ENCODE assay signal across 17 mouse cellular contexts in genomic region chr6:55332100-55332772, GRCm38 (mm10). TPM values are rescaled to one million over a fixed set of nuclear protein-coding genes. Genes with fewer than 3 reads are reported as not detected.
DNase-seq lines count a peak whose midpoint lies in the region; ATAC-seq and TF ChIP-seq lines count a peak whose summit lies in the region.
"Had no signal": no experiment of that assay in that cellular context is flagged by ENCODE, and none has a peak within 500 bp of the region (broad histone marks: within the 10 kb centered on the region; RNA-seq: fewer than 3 reads in every experiment).

No protein-coding gene starts in this region.

- H3K9ac ChIP-seq in heart, embryonic 15.5 days, result no peak overlapping the region
- H3K9ac ChIP-seq in midbrain, embryonic 14.5 days (replicated peaks; ENCODE audit: low read length), result no peak overlapping the region
- no peak overlapping the region for H3K9ac ChIP-seq in embryonic facial prominence, embryonic 14.5 days (ENCODE audit: low read depth, low read length)
- H3K9ac ChIP-seq in midbrain, postnatal 0 days (replicated peaks; ENCODE audit: low read length, poor library complexity, severe bottlenecking), result no peak overlapping the region
- H3K9ac ChIP-seq: lung, embryonic 14.5 days; neural tube, embryonic 13.5 days had no signal

- no peak for DNase-seq in heart, postnatal 36 days
- DNase-seq in midbrain, embryonic 14.5 days, result peak; percentile 51
- no peak for DNase-seq in midbrain, embryonic 10.5 days (ENCODE audit: low spot score)
- no peak for DNase-seq in embryonic facial prominence, embryonic 14.5 days (ENCODE audit: low spot score)
- DNase-seq in midbrain, postnatal 0 days (ENCODE audit: low spot score), result peak; percentile 55
- DNase-seq: cerebellum, adult 8-10 months; embryo, embryonic 11 days; layer of hippocampus, adult 9-11 months had no signal

- H3K4me2 ChIP-seq in heart, embryonic 15.5 days, result no peak overlapping the region
- no peak overlapping the region for H3K4me2 ChIP-seq in midbrain, embryonic 14.5 days (ENCODE audit: low read length)
- H3K4me2 ChIP-seq in embryonic facial prominence, embryonic 14.5 days (ENCODE audit: low read depth, low read length), result no peak overlapping the region
- no peak overlapping the region for H3K4me2 ChIP-seq in midbrain, postnatal 0 days (ENCODE audit: low read depth, low read length, poor library complexity, severe bottlenecking)
- H3K4me2 ChIP-seq: lung, embryonic 14.5 days; neural tube, embryonic 13.5 days had no signal

- H3K36me3 ChIP-seq in heart, embryonic 15.5 days, result no peaks in the 10 kb centered on the region
- no peaks in the 10 kb centered on the region for H3K36me3 ChIP-seq in midbrain, embryonic 14.5 days (ENCODE audit: control insufficient read depth, insufficient read depth, low read length)
- H3K36me3 ChIP-seq in midbrain, embryonic 10.5 days, result no peaks in the 10 kb centered on the region
- H3K36me3 ChIP-seq in embryonic facial prominence, embryonic 14.5 days (ENCODE audit: control insufficient read depth, insufficient read depth, low read length), result no peaks in the 10 kb centered on the region
- no peaks in the 10 kb centered on the region for H3K36me3 ChIP-seq in midbrain, postnatal 0 days (ENCODE audit: insufficient read depth, low read length)
- H3K36me3 ChIP-seq: neural tube, embryonic 13.5 days had no signal

- intact Hi-C loops in heart, postnatal 36 days (cut with DNase I), result no loop called here

- peak overlapping the region; percentile 50 for H3K27ac ChIP-seq in heart, embryonic 15.5 days
- H3K27ac ChIP-seq in midbrain, embryonic 14.5 days (replicated peaks; ENCODE audit: low read depth, low read length), result no peak overlapping the region
- no peak overlapping the region for H3K27ac ChIP-seq in midbrain, embryonic 10.5 days (replicated peaks)
- peak overlapping the region; percentile 74 for H3K27ac ChIP-seq in embryonic facial prominence, embryonic 14.5 days (replicated peaks; ENCODE audit: low read depth, low read length)
- no peak overlapping the region for H3K27ac ChIP-seq in midbrain, postnatal 0 days (ENCODE audit: low read depth, low read length)
- H3K27ac ChIP-seq: kidney, postnatal 0 days; neural tube, embryonic 13.5 days had no signal

- TF ChIP-seq CTCF in midbrain, postnatal 0 days (IDR thresholded peaks at IDR 0.05), result no peak

- peaks cover 11% of the 10 kb centered on the region; the same call in 1 of the 2 replicates for H3K27me3 ChIP-seq in heart, embryonic 15.5 days
- H3K27me3 ChIP-seq in midbrain, embryonic 14.5 days (ENCODE audit: control insufficient read depth, insufficient read depth, low read length), result no peaks in the 10 kb centered on the region
- H3K27me3 ChIP-seq in midbrain, embryonic 10.5 days (ENCODE audit: low read depth, poor library complexity, severe bottlenecking), result no peaks in the 10 kb centered on the region
- no peaks in the 10 kb centered on the region for H3K27me3 ChIP-seq in embryonic facial prominence, embryonic 14.5 days (replicated peaks; ENCODE audit: control insufficient read depth, insufficient read depth, low read length)
- no peaks in the 10 kb centered on the region for H3K27me3 ChIP-seq in midbrain, postnatal 0 days (ENCODE audit: insufficient read depth, low read length)
- H3K27me3 ChIP-seq: neural tube, embryonic 13.5 days had no signal

- no peak overlapping the region for H3K4me3 ChIP-seq in heart, embryonic 15.5 days
- no peak overlapping the region for H3K4me3 ChIP-seq in midbrain, embryonic 14.5 days (replicated peaks; ENCODE audit: low read depth, low read length)
- H3K4me3 ChIP-seq in midbrain, embryonic 10.5 days, result no peak overlapping the region
- no peak overlapping the region for H3K4me3 ChIP-seq in embryonic facial prominence, embryonic 14.5 days (ENCODE audit: low read depth, low read length)
- H3K4me3 ChIP-seq in midbrain, postnatal 0 days (ENCODE audit: low read depth, low read length), result no peak overlapping the region
- H3K4me3 ChIP-seq: neural tube, embryonic 13.5 days had no signal

- no peak for ATAC-seq in heart, embryonic 15.5 days (replicated peaks; ENCODE audit: insufficient number of reproducible peaks, insufficient read depth, low FRiP score, low read depth)
- 0 out of 2 replicates have a peak, but pooled peaks have one; percentile 22 for ATAC-seq in midbrain, embryonic 14.5 days (ENCODE audit: low FRiP score, low TSS enrichment)
- ATAC-seq in embryonic facial prominence, embryonic 14.5 days (ENCODE audit: low read depth), result peak; percentile 15
- peak; percentile 7; the same call in 1 of the 2 replicates for ATAC-seq in midbrain, postnatal 0 days (ENCODE audit: low FRiP score)
- ATAC-seq in activated CD4-positive, CD25-positive, alpha-beta regulatory T cell, adult 4 months, result no peak
- ATAC-seq in erythroblast, adult 5-6 weeks (replicated peaks; ENCODE audit: low FRiP score, poor library complexity, severe bottlenecking), result no peak

- H3K9me3 ChIP-seq in heart, embryonic 15.5 days (replicated peaks), result no peaks in the 10 kb centered on the region
- H3K9me3 ChIP-seq in midbrain, embryonic 14.5 days (ENCODE audit: control insufficient read depth, low read length), result no peaks in the 10 kb centered on the region
- H3K9me3 ChIP-seq in midbrain, embryonic 10.5 days (replicated peaks), result no peaks in the 10 kb centered on the region
- H3K9me3 ChIP-seq in embryonic facial prominence, embryonic 14.5 days (ENCODE audit: control insufficient read depth, low read length), result no peaks in the 10 kb centered on the region
- H3K9me3 ChIP-seq in midbrain, postnatal 0 days (ENCODE audit: low read length), result no peaks in the 10 kb centered on the region
- H3K9me3 ChIP-seq: neural tube, embryonic 13.5 days had no signal

- WGBS in heart, embryonic 15.5 days, result 41% methylated on average over 5 of the region's 5 CpGs
- 39% methylated on average over 5 of the region's 5 CpGs for WGBS in midbrain, embryonic 14.5 days
- 64% methylated on average over 5 of the region's 5 CpGs for WGBS in midbrain, embryonic 10.5 days
- WGBS in embryonic facial prominence, embryonic 14.5 days, result 35% methylated on average over 5 of the region's 5 CpGs
- 23% methylated on average over 5 of the region's 5 CpGs for WGBS in midbrain, postnatal 0 days

- peaks cover 47% of the 10 kb centered on the region for H3K4me1 ChIP-seq in heart, embryonic 15.5 days (replicated peaks)
- H3K4me1 ChIP-seq in midbrain, embryonic 14.5 days (ENCODE audit: control insufficient read depth, insufficient read depth, low read length), result peaks cover 6% of the 10 kb centered on the region; the same call in 1 of the 2 replicates
- peaks cover 11% of the 10 kb centered on the region for H3K4me1 ChIP-seq in midbrain, embryonic 10.5 days
- H3K4me1 ChIP-seq in embryonic facial prominence, embryonic 14.5 days (ENCODE audit: control insufficient read depth, insufficient read depth, low read length), result peaks cover 40% of the 10 kb centered on the region
- peaks cover 6% of the 10 kb centered on the region for H3K4me1 ChIP-seq in midbrain, postnatal 0 days (ENCODE audit: insufficient read depth, low read length)

RNA-seq across cellular contexts. Expression of gene Aqp1, which starts 4.0 kb away (rescaled TPM):
- polyA plus RNA-seq in heart, embryonic 15.5 days (2015; fragmentation: Nextera tagmentation; extraction: Ambion mirVana), result 42.8 and 51.1 TPM in 2 replicates
- total RNA-seq in heart, postnatal 36 days (2021), result 100 to 1,000 TPM; 360 to 594 TPM
- polyA plus RNA-seq in midbrain, embryonic 14.5 days (2014; fragmentation: Nextera tagmentation; extraction: Ambion mirVana), result 0.22 and 1.3 TPM in 2 replicates
- 0.56 and 1.1 TPM in 2 replicates for polyA plus RNA-seq in midbrain, embryonic 10.5 days (2016; fragmentation: Nextera tagmentation; extraction: Ambion mirVana)
- polyA plus RNA-seq in embryonic facial prominence, embryonic 14.5 days (2014; fragmentation: Nextera tagmentation; extraction: Ambion mirVana), result 20.4 and 20.5 TPM in 2 replicates
- total RNA-seq in midbrain, postnatal 0 days (2014; rRNA removed), result 2.2 and 13.2 TPM in 2 replicates
- polyA plus RNA-seq in midbrain, postnatal 0 days (2015; fragmentation: Nextera tagmentation; extraction: Ambion mirVana), result 0.63 and 1.1 TPM in 2 replicates
- polyA plus RNA-seq in activated CD4-positive, CD25-positive, alpha-beta regulatory T cell, adult 4 months (2017; shearing (Covaris generic)), result under 1 TPM in 1 of 2 experiments, not detected in 1; 0.18 TPM
- 183 and 231 TPM in 2 replicates for total RNA-seq in erythroblast, adult 5-6 weeks (2015; ENCODE audit: low replicate concordance)
- 447 and 529 TPM in 2 replicates for total RNA-seq in erythroblast, adult 5-6 weeks (2017; ENCODE audit: low replicate concordance)

RNA-seq across cellular contexts. Expression of gene Ghrhr, which starts 43.9 kb away (rescaled TPM):
- not detected in 2 replicates for polyA plus RNA-seq in heart, embryonic 15.5 days (2015; fragmentation: Nextera tagmentation; extraction: Ambion mirVana)
- total RNA-seq in heart, postnatal 36 days (2021), result not detected
- polyA plus RNA-seq in midbrain, embryonic 14.5 days (2014; fragmentation: Nextera tagmentation; extraction: Ambion mirVana), result not detected in 2 replicates
- not detected in 2 replicates for polyA plus RNA-seq in midbrain, embryonic 10.5 days (2016; fragmentation: Nextera tagmentation; extraction: Ambion mirVana)
- polyA plus RNA-seq in embryonic facial prominence, embryonic 14.5 days (2014; fragmentation: Nextera tagmentation; extraction: Ambion mirVana), result not detected in 2 replicates
- not detected in 2 replicates for total RNA-seq in midbrain, postnatal 0 days (2014; rRNA removed)
- not detected in 2 replicates for polyA plus RNA-seq in midbrain, postnatal 0 days (2015; fragmentation: Nextera tagmentation; extraction: Ambion mirVana)
- polyA plus RNA-seq in activated CD4-positive, CD25-positive, alpha-beta regulatory T cell, adult 4 months (2017; shearing (Covaris generic)), result not detected
- total RNA-seq in erythroblast, adult 5-6 weeks (2015; ENCODE audit: low replicate concordance), result 0.63 TPM in 1 of 2 replicates, not detected in the other
- total RNA-seq in erythroblast, adult 5-6 weeks (2017; ENCODE audit: low replicate concordance), result 0.28 TPM in 1 of 2 replicates, not detected in the other
- total RNA-seq: granulocyte monocyte progenitor cell, adult 5-6 weeks; left cerebral cortex, postnatal 36 days; MEL had no signal
- polyA plus RNA-seq: lung, embryonic 14.5 days; neural tube, embryonic 13.5 days had no signal

Comparison
In these comparisons a context has a peak if more than half of its experiments do, and no peak if none do; other contexts are left out.
1. DNase-seq: peak in midbrain, embryonic 14.5 days (single experiment) and midbrain, postnatal 0 days (single experiment); none in heart, postnatal 36 days (0 of 2), midbrain, embryonic 10.5 days (single experiment) and embryonic facial prominence, embryonic 14.5 days (single experiment).
2. ATAC-seq: peak in midbrain, embryonic 14.5 days (single experiment), embryonic facial prominence, embryonic 14.5 days (single experiment) and midbrain, postnatal 0 days (single experiment); none in heart, embryonic 15.5 days (single experiment), activated CD4-positive, CD25-positive, alpha-beta regulatory T cell, adult 4 months (single experiment) and erythroblast, adult 5-6 weeks (single experiment).
3. H3K27ac ChIP-seq: peak in heart, embryonic 15.5 days (single experiment) and embryonic facial prominence, embryonic 14.5 days (single experiment); none in midbrain, embryonic 14.5 days (single experiment), midbrain, embryonic 10.5 days (single experiment) and midbrain, postnatal 0 days (single experiment).